Mouse (Mus musculus) macrophage (primary cell): ENCODE measurements at regions not wholly inside any gene's neighbourhood (a gene's known extent, or its start where the extent isn't known, plus 50 kb on each side); places are given as distances from the start of the nearest gene placed in this dataset.

ENCODE experiments used
- H3K27ac ChIP-seq: fragments of 350-480 bp; formaldehyde crosslinking; 2 replicates; pipeline ENCODE4 v1.9.0; 2021
- H3K36me3 ChIP-seq: fragments of 350-480 bp; formaldehyde crosslinking; 2 replicates; pipeline ENCODE4 v1.9.0; 2021; ENCODE audit errors: inconsistent target
- H3K4me3 ChIP-seq: fragments of 350-480 bp; formaldehyde crosslinking; 2 replicates; pipeline ENCODE4 v1.9.0; 2021; ENCODE audit errors: inconsistent target
- H3K79me2 ChIP-seq: fragments of 350-480 bp; formaldehyde crosslinking; 2 replicates; pipeline ENCODE4 v1.9.0; 2021; ENCODE audit errors: inconsistent target
- WGBS: methylation state at CpG from one replicate; pipeline ENCODE4 v1.1.7; 2026; ENCODE audit warnings: inconsistent platforms; ENCODE audit not compliant: missing documents; 5-methylcytosine and 5-hydroxymethylcytosine counted together

GRCm38 (mm10) chr13:107676310-107677090 lies 367.7 kb upstream of the Smim15 start:
- WGBS = 41% methylated on average over 9 of the region's 9 CpGs

GRCm38 (mm10) chr13:107672166-107672565 lies 372.1 kb upstream of the Smim15 start:
- 67% methylated on average over 5 of the region's 5 CpGs for WGBS
- no peak overlapping the region for H3K27ac ChIP-seq
- no peaks in the 10 kb centered on the region for H3K36me3 ChIP-seq
- H3K4me3 ChIP-seq = no peak overlapping the region
- H3K79me2 ChIP-seq = no peaks in the 10 kb centered on the region

More at GRCm38 (mm10) chr13:107676310-107677090, 367.7 kb upstream of the Smim15 start:
- Histone ChIP-seq H3K79me2 (no peaks in the 10 kb centered on the region), H3K27ac (no peak overlapping the region), H3K4me3 (no peak overlapping the region), H3K36me3 (no peaks in the 10 kb centered on the region)

- H3K79me2 ChIP-seq = no peaks in the 10 kb centered on the region
- no peak overlapping the region for H3K27ac ChIP-seq
- H3K4me3 ChIP-seq = no peak overlapping the region
- WGBS = 84% methylated on average over 4 of the region's 5 CpGs
- H3K36me3 ChIP-seq = no peaks in the 10 kb centered on the region
Observed at GRCm38 (mm10) chr13:107668509-107668908, 375.7 kb upstream of the Smim15 start.

GRCm38 (mm10) chr13:107665775-107666174 lies 378.5 kb upstream of the Smim15 start:
- WGBS = 95% methylated on average over 6 of the region's 6 CpGs
- no peak overlapping the region for H3K4me3 ChIP-seq
- no peaks in the 10 kb centered on the region for H3K36me3 ChIP-seq
- no peak overlapping the region for H3K27ac ChIP-seq
- H3K79me2 ChIP-seq = no peaks in the 10 kb centered on the region

GRCm38 (mm10) chr13:107664197-107664596 lies 380.0 kb upstream of the Smim15 start:
- H3K36me3 ChIP-seq = no peaks in the 10 kb centered on the region

GRCm38 (mm10) chr13:107663745-107664144 lies 380.5 kb upstream of the Smim15 start:
- H3K27ac ChIP-seq = no peak overlapping the region
- H3K79me2 ChIP-seq = no peaks in the 10 kb centered on the region
- no peaks in the 10 kb centered on the region for H3K36me3 ChIP-seq
- no peak overlapping the region for H3K4me3 ChIP-seq
- 81% methylated on average over 12 of the region's 12 CpGs for WGBS

More at GRCm38 (mm10) chr13:107664197-107664596, 380.0 kb upstream of the Smim15 start:
- Histone ChIP-seq H3K79me2 (no peaks in the 10 kb centered on the region), H3K27ac (no peak overlapping the region), H3K4me3 (no peak overlapping the region)
- WGBS = 83% methylated on average over 8 of the region's 8 CpGs

GRCm38 (mm10) chr13:107661414-107661813 lies 382.8 kb upstream of the Smim15 start:
- Histone ChIP-seq H3K27ac (no peak overlapping the region), H3K36me3 (no peaks in the 10 kb centered on the region), H3K79me2 (no peaks in the 10 kb centered on the region), H3K4me3 (no peak overlapping the region)
- 81% methylated on average over 5 of the region's 5 CpGs for WGBS

GRCm38 (mm10) chr13:107645865-107646645 lies 398.2 kb upstream of the Smim15 start:
- H3K79me2 ChIP-seq = no peaks in the 10 kb centered on the region
- H3K27ac ChIP-seq = no peak overlapping the region
- 6% methylated on average over 27 of the region's 27 CpGs for WGBS
- no peak overlapping the region; the same call in 1 of the 2 replicates for H3K4me3 ChIP-seq
- no peaks in the 10 kb centered on the region for H3K36me3 ChIP-seq

GRCm38 (mm10) chr13:107645121-107645864 lies 399.0 kb upstream of the Smim15 start:
- H3K4me3 ChIP-seq = no peak overlapping the region
- no peaks in the 10 kb centered on the region for H3K36me3 ChIP-seq
- 10% methylated on average over 35 of the region's 36 CpGs for WGBS
- no peaks in the 10 kb centered on the region for H3K79me2 ChIP-seq
- H3K27ac ChIP-seq = no peak overlapping the region

GRCm38 (mm10) chr13:107644705-107645104 lies 399.5 kb upstream of the Smim15 start:
- Histone ChIP-seq H3K79me2 (no peaks in the 10 kb centered on the region), H3K4me3 (no peak overlapping the region), H3K36me3 (no peaks in the 10 kb centered on the region), H3K27ac (no peak overlapping the region)
- 89% methylated on average over 12 of the region's 12 CpGs for WGBS

GRCm38 (mm10) chr13:107641926-107642657 lies 402.2 kb upstream of the Smim15 start:
- Histone ChIP-seq H3K36me3 (no peaks in the 10 kb centered on the region), H3K27ac (no peak overlapping the region), H3K79me2 (no peaks in the 10 kb centered on the region), H3K4me3 (no peak overlapping the region)
- 72% methylated on average over 14 of the region's 14 CpGs for WGBS

- no peaks in the 10 kb centered on the region for H3K79me2 ChIP-seq
- WGBS = 37% methylated on average over 3 of the region's 4 CpGs
Observed at GRCm38 (mm10) chr13:107639620-107640019, 404.6 kb upstream of the Smim15 start.

GRCm38 (mm10) chr13:107637269-107637668 lies 407.0 kb upstream of the Smim15 start:
- Histone ChIP-seq H3K79me2 (no peaks in the 10 kb centered on the region), H3K27ac (no peak overlapping the region), H3K36me3 (no peaks in the 10 kb centered on the region), H3K4me3 (no peak overlapping the region)
- WGBS = 96% methylated on average over 5 of the region's 5 CpGs

More at GRCm38 (mm10) chr13:107639620-107640019, 404.6 kb upstream of the Smim15 start:
- Histone ChIP-seq H3K36me3 (no peaks in the 10 kb centered on the region), H3K27ac (no peak overlapping the region), H3K4me3 (no peak overlapping the region)

- no peaks in the 10 kb centered on the region for H3K36me3 ChIP-seq
- H3K79me2 ChIP-seq = no peaks in the 10 kb centered on the region
- H3K4me3 ChIP-seq = no peak overlapping the region
- 88% methylated on average over 5 of the region's 5 CpGs for WGBS
- H3K27ac ChIP-seq = no peak overlapping the region
Observed at GRCm38 (mm10) chr13:107635114-107635513, 409.1 kb upstream of the Smim15 start.
